Mouse (Mus musculus): ENCODE data around the gene Fbxw21. TPM values are rescaled to one million over a fixed set of nuclear protein-coding genes. Genes with fewer than 3 reads are reported as not detected.

The Fbxw21 gene
- polyA plus RNA-seq, 1 experiment: not detected

DNA sequence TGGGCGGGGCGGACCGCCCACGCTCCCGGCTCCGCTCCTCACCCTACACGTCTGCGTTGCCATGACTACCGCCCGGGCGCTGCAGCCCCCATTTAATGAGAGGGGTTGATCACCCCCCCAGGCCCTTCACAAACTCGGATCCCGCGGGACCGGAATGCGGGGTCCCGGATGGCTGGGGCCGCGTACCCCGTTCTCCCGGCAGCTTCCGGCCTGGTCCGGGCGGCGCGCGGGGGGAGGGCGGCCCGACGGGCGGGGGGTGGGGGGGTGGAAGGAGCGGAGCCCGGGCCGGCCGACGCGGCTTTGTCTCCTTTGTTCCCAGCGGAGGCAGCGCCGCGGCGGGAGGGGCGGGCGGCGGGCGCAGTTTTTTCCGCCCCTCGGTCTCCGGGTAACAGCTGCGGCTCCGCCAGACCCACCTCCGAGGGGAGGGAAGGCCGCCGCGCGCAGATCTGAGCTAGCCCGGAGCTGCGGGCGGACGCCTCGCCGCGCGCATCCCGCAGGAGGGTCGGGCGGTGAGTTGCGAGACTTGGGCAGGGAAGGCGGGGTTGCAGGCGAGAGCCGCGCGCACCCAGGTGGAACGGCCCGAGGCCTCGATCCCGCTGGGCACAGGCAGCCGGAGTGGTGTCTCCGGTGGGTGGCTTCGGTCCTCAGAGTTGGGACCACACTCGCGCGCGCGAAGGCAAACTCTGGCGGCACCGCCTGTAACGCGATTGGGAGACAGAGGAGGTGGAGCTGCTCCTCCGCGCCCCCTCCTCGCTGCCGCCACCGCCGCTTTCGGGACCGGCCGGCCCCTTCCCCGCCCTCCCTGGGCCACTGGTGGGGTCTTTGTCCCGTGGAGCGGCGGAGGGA lies 66.5 kb downstream of the Fbxw21 start, which contains the start of gene Plxnb1:
TSS of gene Plxnb1 (plus strand) at position 253 of the 846 bp plus-strand sequence.
- TF ChIP-seq USF1 (IDR thresholded peaks at IDR 0.05; ENCODE audit: low read depth) (no peak), CTCF (IDR thresholded peaks at IDR 0.05; ENCODE audit: control insufficient read depth, insufficient read depth, insufficient read length) (no peak), CEBPB (IDR thresholded peaks at IDR 0.05; ENCODE audit: low read depth) (no peak), FOSL1 (IDR thresholded peaks at IDR 0.05; ENCODE audit: insufficient read depth, low read length, poor library complexity, severe bottlenecking) (no peak), MAX (IDR thresholded peaks at IDR 0.05) (no peak), MYOG (IDR thresholded peaks at IDR 0.05; ENCODE audit: control insufficient read depth, extremely low read depth, insufficient read length) (no peak), MYOD1 (IDR thresholded peaks at IDR 0.05; ENCODE audit: control insufficient read depth, insufficient read length, low read depth) (no peak)
- Histone ChIP-seq H3K36me3 (ENCODE audit: control insufficient read depth, insufficient read depth) (peaks cover 5% of the 10 kb centered on the region), H3K79me2 (ENCODE audit: control insufficient read depth, insufficient read depth) (peaks cover 7% of the 10 kb centered on the region), H3ac (ENCODE audit: control insufficient read depth, insufficient read length, low read depth) (peak within 1 kb of the TSS; percentile 97), H3K27me3 (ENCODE audit: control insufficient read depth, insufficient read depth, insufficient read length) (no peaks in the 10 kb centered on the region), H3K79me3 (ENCODE audit: low read depth) (no peaks in the 10 kb centered on the region), H3K4me3 (ENCODE audit: insufficient read depth, poor library complexity, severe bottlenecking) (peak within 1 kb of the TSS; percentile 38)

DNA sequence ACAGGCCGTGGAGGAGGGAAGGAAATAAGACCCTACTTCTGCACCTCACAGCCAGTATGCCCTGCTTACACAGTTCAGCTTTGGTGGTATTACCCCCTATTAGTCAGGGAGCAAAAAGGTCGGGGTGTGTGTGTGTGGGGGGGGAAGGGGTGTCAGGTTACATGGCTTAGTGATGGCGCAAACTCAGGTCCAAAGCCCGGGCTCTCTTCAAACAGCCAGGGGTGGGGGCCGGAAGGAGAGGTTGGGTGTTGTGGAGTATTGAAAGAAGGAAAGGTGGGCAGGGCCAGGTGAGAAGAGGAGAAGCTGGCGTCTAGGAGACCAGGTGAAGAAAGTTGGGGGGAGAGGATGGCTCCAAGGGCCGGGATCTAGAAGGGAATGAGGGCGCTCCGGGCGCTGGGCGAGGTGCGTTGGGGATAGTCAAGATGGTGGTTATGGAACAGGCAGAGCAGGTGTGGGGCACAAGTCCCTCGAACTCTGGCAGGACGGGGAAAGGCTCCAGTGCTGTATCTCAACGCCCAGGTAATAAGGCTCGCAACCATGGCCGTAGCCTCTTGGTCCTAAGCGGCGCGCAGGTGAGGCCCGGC lies 67.2 kb downstream of the Fbxw21 start:
- Histone ChIP-seq H3ac (ENCODE audit: control insufficient read depth, insufficient read length, low read depth) (peak overlapping the region; percentile 44), H3K79me3 (ENCODE audit: low read depth) (no peaks in the 10 kb centered on the region), H3K27me3 (ENCODE audit: control insufficient read depth, insufficient read depth, insufficient read length) (no peaks in the 10 kb centered on the region), H3K79me2 (ENCODE audit: control insufficient read depth, insufficient read depth) (peaks cover 7% of the 10 kb centered on the region), H3K4me3 (ENCODE audit: insufficient read depth, poor library complexity, severe bottlenecking) (peak overlapping the region; percentile 38), H3K36me3 (ENCODE audit: control insufficient read depth, insufficient read depth) (peaks cover 5% of the 10 kb centered on the region)
- TF ChIP-seq CEBPB (IDR thresholded peaks at IDR 0.05; ENCODE audit: low read depth) (no peak), CTCF (IDR thresholded peaks at IDR 0.05; ENCODE audit: control insufficient read depth, insufficient read depth, insufficient read length) (no peak), MAX (IDR thresholded peaks at IDR 0.05) (no peak), MYOD1 (IDR thresholded peaks at IDR 0.05; ENCODE audit: control insufficient read depth, insufficient read length, low read depth) (no peak), USF1 (IDR thresholded peaks at IDR 0.05; ENCODE audit: low read depth) (no peak), FOSL1 (IDR thresholded peaks at IDR 0.05; ENCODE audit: insufficient read depth, low read length, poor library complexity, severe bottlenecking) (no peak), MYOG (IDR thresholded peaks at IDR 0.05; ENCODE audit: control insufficient read depth, extremely low read depth, insufficient read length) (no peak)

DNA sequence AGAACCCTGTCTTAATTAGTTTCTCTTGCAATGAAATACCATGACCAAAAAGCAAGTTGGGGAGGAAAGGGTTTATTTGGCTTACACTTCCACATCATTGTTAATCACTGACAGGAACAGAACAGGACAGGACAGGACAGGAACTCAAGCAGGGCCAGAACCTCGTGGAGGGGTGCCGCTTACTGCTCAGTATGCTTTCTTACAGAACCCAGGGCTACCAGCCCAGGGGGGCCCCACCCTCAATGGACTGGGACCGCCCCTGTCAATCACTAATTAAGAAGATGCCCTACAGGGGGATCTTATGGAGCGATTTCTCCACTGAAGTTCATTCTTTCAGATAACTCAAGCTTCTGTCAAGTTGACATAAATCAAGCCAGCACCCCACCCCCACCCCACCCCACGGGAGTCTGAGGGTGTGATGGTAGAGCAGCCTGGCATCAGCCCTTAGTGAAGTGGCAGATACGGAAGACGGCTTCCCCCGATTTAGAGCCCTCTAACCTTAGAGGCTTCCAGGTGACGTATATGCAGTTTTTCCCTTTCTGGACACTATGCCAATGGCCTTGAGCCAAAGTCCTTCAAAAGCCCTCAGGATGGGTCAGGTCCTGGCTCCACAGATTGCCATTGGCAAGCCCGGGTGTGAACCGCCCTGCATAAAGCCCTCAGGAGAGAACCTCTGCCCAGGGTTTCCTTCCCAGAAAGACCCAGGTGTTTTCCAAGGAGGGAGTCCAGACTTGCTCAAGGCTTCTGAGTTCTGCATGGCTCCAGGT lies 67.9 kb downstream of the Fbxw21 start:
- Histone ChIP-seq H3K4me3 (ENCODE audit: insufficient read depth, poor library complexity, severe bottlenecking) (no peak overlapping the region), H3ac (ENCODE audit: control insufficient read depth, insufficient read length, low read depth) (no peak overlapping the region), H3K36me3 (ENCODE audit: control insufficient read depth, insufficient read depth) (peaks cover 5% of the 10 kb centered on the region), H3K79me3 (ENCODE audit: low read depth) (no peaks in the 10 kb centered on the region), H3K27me3 (ENCODE audit: control insufficient read depth, insufficient read depth, insufficient read length) (no peaks in the 10 kb centered on the region), H3K79me2 (ENCODE audit: control insufficient read depth, insufficient read depth) (peaks cover 7% of the 10 kb centered on the region)
- TF ChIP-seq MAX (IDR thresholded peaks at IDR 0.05) (no peak), MYOG (IDR thresholded peaks at IDR 0.05; ENCODE audit: control insufficient read depth, extremely low read depth, insufficient read length) (no peak), USF1 (IDR thresholded peaks at IDR 0.05; ENCODE audit: low read depth) (no peak), CEBPB (IDR thresholded peaks at IDR 0.05; ENCODE audit: low read depth) (no peak), CTCF (IDR thresholded peaks at IDR 0.05; ENCODE audit: control insufficient read depth, insufficient read depth, insufficient read length) (no peak), FOSL1 (IDR thresholded peaks at IDR 0.05; ENCODE audit: insufficient read depth, low read length, poor library complexity, severe bottlenecking) (no peak), MYOD1 (IDR thresholded peaks at IDR 0.05; ENCODE audit: control insufficient read depth, insufficient read length, low read depth) (no peak)

DNA sequence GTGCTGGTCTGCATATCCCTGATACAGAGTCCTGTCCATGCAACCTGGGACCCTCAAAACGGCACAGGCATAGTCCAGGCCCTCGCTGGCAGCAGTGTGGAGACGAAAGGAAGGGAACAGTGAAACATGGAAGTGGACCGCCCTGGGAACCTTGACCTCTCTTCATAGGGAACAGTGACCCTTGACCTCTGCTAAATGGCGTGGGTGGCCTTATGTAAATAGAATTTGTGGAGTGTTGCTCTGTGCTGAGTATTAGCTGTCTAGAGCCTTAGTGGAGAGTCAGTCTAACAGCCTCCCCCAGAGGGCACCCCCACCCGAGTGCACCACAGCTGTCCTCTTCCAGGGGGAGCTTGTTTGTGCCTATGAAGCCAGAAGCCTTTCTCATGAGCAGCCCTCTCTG lies 69.0 kb downstream of the Fbxw21 start:
- TF ChIP-seq MAX (IDR thresholded peaks at IDR 0.05) (no peak), MYOG (IDR thresholded peaks at IDR 0.05; ENCODE audit: control insufficient read depth, extremely low read depth, insufficient read length) (no peak), USF1 (IDR thresholded peaks at IDR 0.05; ENCODE audit: low read depth) (no peak), FOSL1 (IDR thresholded peaks at IDR 0.05; ENCODE audit: insufficient read depth, low read length, poor library complexity, severe bottlenecking) (no peak), CEBPB (IDR thresholded peaks at IDR 0.05; ENCODE audit: low read depth) (no peak), CTCF (IDR thresholded peaks at IDR 0.05; ENCODE audit: control insufficient read depth, insufficient read depth, insufficient read length) (no peak), MYOD1 (IDR thresholded peaks at IDR 0.05; ENCODE audit: control insufficient read depth, insufficient read length, low read depth) (no peak)
- no peaks in the 10 kb centered on the region for H3K79me3 ChIP-seq (ENCODE audit: low read depth)
- peaks cover 5% of the 10 kb centered on the region for H3K36me3 ChIP-seq (ENCODE audit: control insufficient read depth, insufficient read depth)
- no peak overlapping the region for H3K4me3 ChIP-seq (ENCODE audit: insufficient read depth, poor library complexity, severe bottlenecking)
- H3ac ChIP-seq (ENCODE audit: control insufficient read depth, insufficient read length, low read depth): no peak overlapping the region
- H3K27me3 ChIP-seq (ENCODE audit: control insufficient read depth, insufficient read depth, insufficient read length): no peaks in the 10 kb centered on the region
- peaks cover 7% of the 10 kb centered on the region for H3K79me2 ChIP-seq (ENCODE audit: control insufficient read depth, insufficient read depth)

DNA sequence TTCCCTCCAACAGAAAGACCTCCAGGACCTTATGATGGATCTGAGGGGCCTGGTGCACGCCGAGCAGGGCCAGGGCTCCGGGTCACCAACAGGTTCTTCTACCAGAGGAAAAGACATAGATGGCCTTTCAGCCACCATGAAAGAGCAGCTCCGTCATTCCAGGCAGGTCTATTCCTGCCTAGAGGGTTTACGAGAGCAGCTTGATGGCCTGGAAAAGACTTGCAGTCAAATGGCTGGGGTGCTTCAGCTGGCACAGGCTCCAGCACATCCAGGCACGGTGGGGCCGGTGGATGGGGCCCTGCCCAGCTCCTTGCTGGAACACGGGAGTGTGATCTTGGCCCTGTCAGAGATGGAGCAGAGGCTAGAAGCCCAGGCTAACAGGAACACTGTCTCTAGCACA lies 70.0 kb downstream of the Fbxw21 start:
- Histone ChIP-seq H3K36me3 (ENCODE audit: control insufficient read depth, insufficient read depth) (peaks cover 5% of the 10 kb centered on the region), H3K27me3 (ENCODE audit: control insufficient read depth, insufficient read depth, insufficient read length) (no peaks in the 10 kb centered on the region), H3K4me3 (ENCODE audit: insufficient read depth, poor library complexity, severe bottlenecking) (no peak overlapping the region), H3K79me2 (ENCODE audit: control insufficient read depth, insufficient read depth) (peaks cover 5% of the 10 kb centered on the region), H3K79me3 (ENCODE audit: low read depth) (no peaks in the 10 kb centered on the region), H3ac (ENCODE audit: control insufficient read depth, insufficient read length, low read depth) (no peak overlapping the region)
- TF ChIP-seq MYOG (IDR thresholded peaks at IDR 0.05; ENCODE audit: control insufficient read depth, extremely low read depth, insufficient read length) (no peak), FOSL1 (IDR thresholded peaks at IDR 0.05; ENCODE audit: insufficient read depth, low read length, poor library complexity, severe bottlenecking) (no peak), CEBPB (IDR thresholded peaks at IDR 0.05; ENCODE audit: low read depth) (no peak), MAX (IDR thresholded peaks at IDR 0.05) (no peak), USF1 (IDR thresholded peaks at IDR 0.05; ENCODE audit: low read depth) (no peak), MYOD1 (IDR thresholded peaks at IDR 0.05; ENCODE audit: control insufficient read depth, insufficient read length, low read depth) (no peak), CTCF (IDR thresholded peaks at IDR 0.05; ENCODE audit: control insufficient read depth, insufficient read depth, insufficient read length) (no peak)

Measured in C2C12 (cell line).